Mouse (Mus musculus): Measurements from ENCODE around the gene Pop4.

The Pop4 gene

DNA sequence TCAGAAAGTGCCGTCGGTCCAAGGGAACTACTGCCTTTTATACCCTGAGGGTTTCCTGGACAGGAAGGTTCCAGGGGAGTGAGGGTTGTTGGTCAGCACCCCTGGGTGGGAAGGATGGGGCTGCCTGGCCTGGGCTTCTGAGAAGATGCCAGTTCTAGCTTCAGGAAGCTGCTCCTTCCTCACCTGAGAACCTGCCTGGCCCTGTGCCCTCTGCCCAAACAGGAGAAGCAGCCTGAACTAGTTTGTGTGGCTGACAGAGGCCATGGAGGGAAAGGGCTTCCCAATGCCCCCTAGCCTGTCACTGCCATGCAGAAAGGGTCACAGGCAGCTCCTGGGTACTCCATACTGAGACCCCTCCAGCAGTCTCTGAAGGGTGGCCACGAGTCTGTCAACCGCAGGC is 51.7 kb downstream of the Pop4 start:
- DNase-seq (ENCODE audit: low read depth): no peak

DNA sequence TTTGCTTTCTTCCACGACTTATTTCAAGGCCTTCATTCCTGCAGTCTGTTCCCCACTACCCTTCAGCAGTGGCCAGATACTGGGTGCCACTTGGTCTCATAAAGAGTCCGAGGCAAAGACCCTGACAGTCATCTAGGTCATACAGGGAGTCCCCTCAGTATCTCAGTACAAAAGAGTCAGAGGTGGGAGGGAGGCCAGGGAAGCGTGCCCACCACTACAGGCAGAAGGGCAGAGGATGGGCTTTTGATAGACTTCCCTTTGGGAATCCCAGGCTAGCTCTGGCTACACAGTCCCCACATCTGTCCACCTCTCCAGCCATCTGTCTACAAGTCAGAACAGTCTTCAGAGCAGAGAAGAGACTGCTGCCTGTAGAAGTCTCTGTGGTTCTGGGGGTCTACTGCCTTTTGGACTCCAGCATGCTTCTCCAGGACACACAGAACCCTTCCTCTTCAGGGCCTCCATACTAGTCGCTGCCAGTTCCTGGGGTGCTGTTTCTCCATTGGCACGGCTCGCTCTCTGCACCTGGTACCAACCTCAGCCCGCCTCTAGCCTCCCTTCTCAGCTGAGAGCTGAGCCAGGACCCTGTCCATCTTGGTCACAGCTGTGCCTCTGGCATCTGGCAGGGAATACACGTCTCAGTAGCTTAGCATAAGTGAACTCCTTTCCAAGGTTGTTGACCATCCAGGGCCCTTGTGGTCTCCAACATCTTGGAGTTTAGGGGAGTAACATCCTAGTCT is 52.4 kb downstream of the Pop4 start:
- DNase-seq (ENCODE audit: low read depth): no peak

DNA sequence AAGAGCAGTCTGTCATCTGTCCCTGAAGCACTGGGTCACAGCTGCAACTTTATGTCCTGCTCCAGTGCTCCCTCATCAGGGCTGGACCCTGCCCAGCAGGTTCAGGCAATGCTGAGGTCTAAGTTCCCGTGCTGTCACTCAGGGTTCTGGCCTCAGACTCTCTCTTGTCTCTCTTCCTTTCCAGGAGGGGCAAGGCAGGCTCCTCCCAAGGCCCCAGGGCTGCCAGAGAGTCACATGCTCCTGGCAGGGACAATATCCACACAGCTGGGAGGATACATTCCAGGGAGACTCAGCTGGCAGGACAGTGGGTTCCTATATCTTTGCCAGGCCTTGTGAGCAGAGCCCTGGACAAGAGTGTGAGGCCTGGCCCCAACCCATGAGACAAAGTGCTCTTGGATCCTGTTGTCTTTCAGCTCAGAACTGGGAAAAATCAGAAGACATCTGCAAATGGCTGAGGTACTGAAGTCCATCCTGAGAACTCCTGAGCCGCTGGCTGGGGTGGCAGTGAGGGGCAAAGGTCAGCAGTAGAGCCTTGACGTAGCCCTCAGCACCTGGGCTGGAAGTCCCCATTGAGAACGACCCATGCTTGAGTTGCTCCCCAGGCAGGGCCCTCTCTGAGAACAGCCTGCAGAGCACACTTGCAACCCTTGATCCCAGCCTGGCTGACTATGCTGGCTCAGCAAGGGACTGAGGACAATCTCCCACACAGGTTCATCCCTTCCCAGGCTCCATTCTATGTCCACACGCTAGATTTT is 53.6 kb downstream of the Pop4 start:
- DNase-seq (ENCODE audit: low read depth): no peak

DNA sequence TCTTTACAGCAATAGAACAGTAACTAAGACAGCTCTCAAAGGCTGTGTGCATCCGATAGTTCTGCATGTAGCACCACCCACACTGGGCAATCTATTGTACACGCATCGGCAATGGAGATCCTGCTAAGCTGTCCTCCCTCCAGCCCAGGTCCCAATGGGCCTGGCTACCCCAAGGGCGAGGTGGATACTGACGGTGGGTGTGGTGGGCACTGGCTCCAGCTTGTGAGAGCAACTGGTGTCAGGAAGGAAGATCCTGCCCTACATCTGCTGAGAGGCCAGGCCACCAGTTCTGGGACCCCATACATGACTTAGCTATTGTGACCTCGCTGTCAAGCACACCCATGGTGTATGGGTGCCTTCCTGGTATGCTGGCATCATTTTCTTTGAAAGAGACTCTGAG is 55.5 kb downstream of the Pop4 start:
- no peak for DNase-seq (ENCODE audit: low read depth)

DNA sequence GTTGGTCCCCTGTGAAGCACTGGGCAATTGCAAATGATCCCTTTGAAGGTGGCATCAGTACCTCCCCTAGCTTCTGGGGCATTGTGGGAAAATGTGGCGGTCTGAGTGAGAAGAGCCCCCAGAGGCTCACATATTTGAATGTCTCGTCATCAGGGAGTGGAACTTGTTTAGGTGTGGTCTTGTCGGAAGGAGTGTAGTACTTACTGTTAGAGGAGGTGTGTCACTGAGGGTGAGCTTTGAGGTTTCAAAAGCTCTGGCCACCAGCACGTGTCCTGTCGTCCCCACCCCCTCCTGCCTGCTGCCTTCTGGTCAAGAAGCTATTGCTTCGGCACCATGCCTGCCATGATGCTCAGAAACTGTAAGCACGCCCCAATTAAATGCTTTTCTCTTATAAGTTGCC is 55.9 kb downstream of the Pop4 start:
- DNase-seq (ENCODE audit: low read depth): no peak

DNA sequence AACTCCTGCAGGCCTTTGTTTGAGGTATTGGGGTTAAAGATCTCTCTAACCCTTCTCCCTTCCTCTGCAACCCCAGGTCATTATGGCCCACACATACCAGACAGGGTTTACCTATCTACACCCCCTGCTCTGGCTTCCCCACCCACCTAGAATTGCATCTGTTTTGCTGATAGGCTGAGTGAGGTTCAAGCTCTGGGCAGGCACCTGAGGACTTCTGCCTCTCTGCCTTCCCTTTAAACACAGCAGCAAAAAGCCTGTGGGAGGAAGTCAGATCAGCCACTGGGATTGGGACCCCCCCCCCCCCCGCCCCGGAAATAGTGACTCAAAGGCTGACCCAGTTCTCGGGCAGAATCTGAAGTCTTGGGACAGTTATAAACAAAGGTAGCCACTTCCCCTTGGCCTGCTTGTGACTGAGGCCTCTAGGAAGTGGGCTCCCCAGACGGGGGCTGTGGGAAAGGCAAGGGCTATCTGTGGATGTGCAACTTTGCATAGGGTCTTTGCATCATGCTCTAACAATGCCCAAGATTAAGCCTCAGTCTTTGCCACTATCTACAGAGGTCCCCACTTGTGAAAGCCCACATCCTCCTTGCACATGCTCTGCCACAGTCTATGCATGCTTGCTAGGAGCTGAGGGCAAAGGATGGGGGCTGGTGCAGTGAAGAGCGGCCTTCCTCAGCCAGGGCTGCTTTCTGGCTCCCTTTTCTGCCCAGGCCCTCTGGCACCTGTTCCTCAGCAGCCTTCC is 56.6 kb downstream of the Pop4 start:
- DNase-seq (ENCODE audit: low read depth): peak; percentile 30

DNA sequence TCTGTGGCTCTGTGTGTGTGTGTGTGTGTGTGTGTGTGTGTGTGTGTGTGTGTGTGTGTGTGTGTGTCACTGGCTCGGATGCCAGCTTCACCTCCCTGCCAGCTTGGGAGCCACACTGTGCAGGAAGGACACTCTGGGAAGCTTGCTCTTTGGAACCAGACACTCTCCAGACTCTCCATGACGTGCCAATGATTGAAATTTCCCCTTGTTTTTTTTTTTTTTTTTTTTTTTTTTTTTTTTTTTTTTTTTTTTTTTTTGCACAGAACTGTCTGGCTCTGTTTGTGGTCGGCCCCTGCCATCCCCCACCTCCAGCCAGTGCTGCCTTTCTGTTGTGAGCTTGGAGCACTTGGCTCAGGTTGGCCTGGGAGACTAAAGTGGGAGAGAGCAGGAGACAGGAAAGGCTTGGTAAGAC is 58.6 kb downstream of the Pop4 start:
- no peak for DNase-seq (ENCODE audit: low read depth)
